Mouse (Mus musculus): ENCODE data around the gene Wdtc1. TPM values are rescaled to one million over a fixed set of nuclear protein-coding genes. Genes with fewer than 3 reads are reported as not detected.
A peak's percentile ranks its signal among the peaks of the same experiment; 100 is the strongest.

Wdtc1 gene
- polyA plus RNA-seq, 1 experiment from 2014 or later = 11.9 TPM

GRCm38 (mm10) chr4:133297360-133297759 is 55.9 kb downstream of the Wdtc1 start:
- Histone ChIP-seq H3K27me3 (replicated peaks) (0 out of 2 replicates have a peak, but pooled peaks cover 5% of the 10 kb centered on the region), H3K36me3 (peaks cover 64% of the 10 kb centered on the region), H3K4me1 (peaks cover 45% of the 10 kb centered on the region), H3K9me3 (no peaks in the 10 kb centered on the region), H3K4me2 (no peak overlapping the region), H3K9ac (peak overlapping the region; percentile 61), H3K4me3 (no peak overlapping the region), H3K27ac (replicated peaks) (no peak overlapping the region)
- 58% methylated on average over 10 of the region's 10 CpGs for whole genome bisulfite sequencing
- ATAC-seq (ENCODE audit: extremely low read depth, insufficient number of reproducible peaks, low FRiP score, low TSS enrichment) = no peak

- no peak overlapping the region for H3K27ac ChIP-seq (replicated peaks)
- no peak for ATAC-seq (ENCODE audit: extremely low read depth, insufficient number of reproducible peaks, low FRiP score, low TSS enrichment)
- WGBS = 44% methylated on average over 11 of the region's 11 CpGs
Observed at GRCm38 (mm10) chr4:133294084-133294483, 59.2 kb downstream of the Wdtc1 start.

GRCm38 (mm10) chr4:133292901-133293843 is 60.1 kb downstream of the Wdtc1 start:
- H3K27me3 ChIP-seq (replicated peaks) = 0 out of 2 replicates have a peak, but pooled peaks cover 5% of the 10 kb centered on the region
- H3K27ac ChIP-seq (replicated peaks) = no peak overlapping the region
- WGBS = 35% methylated on average over 24 of the region's 24 CpGs
- no peaks in the 10 kb centered on the region for H3K9me3 ChIP-seq
- no peak for ATAC-seq (ENCODE audit: extremely low read depth, insufficient number of reproducible peaks, low FRiP score, low TSS enrichment)
- H3K4me3 ChIP-seq = no peak overlapping the region
- H3K9ac ChIP-seq = peak overlapping the region; percentile 48
- no peak overlapping the region for H3K4me2 ChIP-seq
- H3K4me1 ChIP-seq = peaks cover 32% of the 10 kb centered on the region
- peaks cover 45% of the 10 kb centered on the region for H3K36me3 ChIP-seq

More at GRCm38 (mm10) chr4:133294084-133294483, 59.2 kb downstream of the Wdtc1 start:
- H3K27me3 ChIP-seq (replicated peaks) = 0 out of 2 replicates have a peak, but pooled peaks cover 5% of the 10 kb centered on the region
- H3K4me3 ChIP-seq = no peak overlapping the region
- peaks cover 46% of the 10 kb centered on the region for H3K36me3 ChIP-seq
- H3K4me2 ChIP-seq = no peak overlapping the region
- H3K9ac ChIP-seq = no peak overlapping the region
- H3K4me1 ChIP-seq = peaks cover 41% of the 10 kb centered on the region
- no peaks in the 10 kb centered on the region for H3K9me3 ChIP-seq

- Histone ChIP-seq H3K27ac (replicated peaks) (no peak overlapping the region), H3K9me3 (no peaks in the 10 kb centered on the region), H3K4me2 (no peak overlapping the region), H3K4me1 (peaks cover 25% of the 10 kb centered on the region), H3K4me3 (no peak overlapping the region), H3K36me3 (peaks cover 44% of the 10 kb centered on the region), H3K27me3 (replicated peaks) (0 out of 2 replicates have a peak, but pooled peaks cover 5% of the 10 kb centered on the region), H3K9ac (no peak overlapping the region)
- whole genome bisulfite sequencing = 83% methylated on average over 4 of the region's 4 CpGs
- ATAC-seq (ENCODE audit: extremely low read depth, insufficient number of reproducible peaks, low FRiP score, low TSS enrichment) = no peak
Observed at GRCm38 (mm10) chr4:133292405-133292804, 60.9 kb downstream of the Wdtc1 start.

- peaks cover 22% of the 10 kb centered on the region for H3K4me1 ChIP-seq
- H3K9me3 ChIP-seq = no peaks in the 10 kb centered on the region
- no peak overlapping the region for H3K9ac ChIP-seq
- H3K27ac ChIP-seq (replicated peaks) = no peak overlapping the region
- H3K4me2 ChIP-seq = no peak overlapping the region
- ATAC-seq (ENCODE audit: extremely low read depth, insufficient number of reproducible peaks, low FRiP score, low TSS enrichment) = no peak
- 92% methylated on average over 1 of the region's 1 CpGs for WGBS
- no peak overlapping the region for H3K4me3 ChIP-seq
- H3K36me3 ChIP-seq = peaks cover 34% of the 10 kb centered on the region
- H3K27me3 ChIP-seq (replicated peaks) = 0 out of 2 replicates have a peak, but pooled peaks cover 5% of the 10 kb centered on the region
Observed at GRCm38 (mm10) chr4:133291255-133291654, 62.0 kb downstream of the Wdtc1 start.

- WGBS = 67% methylated on average over 4 of the region's 4 CpGs
- no peak overlapping the region; the same call in 1 of the 2 replicates for H3K4me2 ChIP-seq
- ATAC-seq (ENCODE audit: extremely low read depth, insufficient number of reproducible peaks, low FRiP score, low TSS enrichment) = no peak
Observed at GRCm38 (mm10) chr4:133286476-133287077, 66.7 kb downstream of the Wdtc1 start.

GRCm38 (mm10) chr4:133285950-133286349 is 67.3 kb downstream of the Wdtc1 start:
- ATAC-seq (ENCODE audit: extremely low read depth, insufficient number of reproducible peaks, low FRiP score, low TSS enrichment) = peak; percentile 67; the same call in 1 of the 2 replicates
- H3K36me3 ChIP-seq = no peaks in the 10 kb centered on the region
- 0 out of 2 replicates have a peak overlapping the region, but pooled peaks have one; percentile 16 for H3K27ac ChIP-seq (replicated peaks)
- H3K9ac ChIP-seq = no peak overlapping the region
- H3K9me3 ChIP-seq = no peaks in the 10 kb centered on the region
- H3K4me1 ChIP-seq = peaks cover 41% of the 10 kb centered on the region
- WGBS = 20% methylated on average over 5 of the region's 5 CpGs
- peak overlapping the region; percentile 8; the same call in 1 of the 2 replicates for H3K4me2 ChIP-seq
- H3K4me3 ChIP-seq = no peak overlapping the region
- no peaks in the 10 kb centered on the region for H3K27me3 ChIP-seq (replicated peaks)

More at GRCm38 (mm10) chr4:133286476-133287077, 66.7 kb downstream of the Wdtc1 start:
- H3K27me3 ChIP-seq (replicated peaks) = no peaks in the 10 kb centered on the region
- H3K9me3 ChIP-seq = no peaks in the 10 kb centered on the region
- 0 out of 2 replicates have a peak, but pooled peaks cover 2% of the 10 kb centered on the region for H3K36me3 ChIP-seq
- no peak overlapping the region for H3K4me3 ChIP-seq
- H3K27ac ChIP-seq (replicated peaks) = peak overlapping the region; percentile 16; the same call in 1 of the 2 replicates
- H3K9ac ChIP-seq = no peak overlapping the region
- H3K4me1 ChIP-seq = peaks cover 34% of the 10 kb centered on the region

GRCm38 (mm10) chr4:133285299-133285698 is 68.0 kb downstream of the Wdtc1 start:
- H3K27me3 ChIP-seq (replicated peaks) = no peaks in the 10 kb centered on the region
- H3K4me3 ChIP-seq = no peak overlapping the region
- 0 out of 2 replicates have a peak overlapping the region, but pooled peaks have one; percentile 36 for H3K27ac ChIP-seq (replicated peaks)
- 55% methylated on average over 3 of the region's 3 CpGs for WGBS
- H3K9me3 ChIP-seq = no peaks in the 10 kb centered on the region
- no peaks in the 10 kb centered on the region for H3K36me3 ChIP-seq
- ATAC-seq (ENCODE audit: extremely low read depth, insufficient number of reproducible peaks, low FRiP score, low TSS enrichment) = no peak
- peak overlapping the region; percentile 8; the same call in 1 of the 2 replicates for H3K4me2 ChIP-seq
- H3K9ac ChIP-seq = no peak overlapping the region
- H3K4me1 ChIP-seq = peaks cover 43% of the 10 kb centered on the region

GRCm38 (mm10) chr4:133282656-133283055 is 70.6 kb downstream of the Wdtc1 start:
- WGBS = 15% methylated on average over 4 of the region's 4 CpGs
- H3K4me3 ChIP-seq = no peak overlapping the region
- peak overlapping the region; percentile 45; the same call in 1 of the 2 replicates for H3K9ac ChIP-seq

GRCm38 (mm10) chr4:133281951-133282481 is 71.3 kb downstream of the Wdtc1 start:
- peak overlapping the region; percentile 18 for H3K4me2 ChIP-seq
- H3K27me3 ChIP-seq (replicated peaks) = no peaks in the 10 kb centered on the region
- H3K4me3 ChIP-seq = no peak overlapping the region
- H3K36me3 ChIP-seq = no peaks in the 10 kb centered on the region
- H3K4me1 ChIP-seq = peaks cover 49% of the 10 kb centered on the region
- H3K9me3 ChIP-seq = no peaks in the 10 kb centered on the region
- no peak for ATAC-seq (ENCODE audit: extremely low read depth, insufficient number of reproducible peaks, low FRiP score, low TSS enrichment)
- H3K9ac ChIP-seq = peak overlapping the region; percentile 45
- H3K27ac ChIP-seq (replicated peaks) = peak overlapping the region; percentile 71
- 24% methylated on average over 5 of the region's 5 CpGs for WGBS

More at GRCm38 (mm10) chr4:133282656-133283055, 70.6 kb downstream of the Wdtc1 start:
- H3K4me2 ChIP-seq = peak overlapping the region; percentile 18; the same call in 1 of the 2 replicates
- H3K36me3 ChIP-seq = no peaks in the 10 kb centered on the region
- H3K9me3 ChIP-seq = no peaks in the 10 kb centered on the region
- H3K4me1 ChIP-seq = peaks cover 49% of the 10 kb centered on the region
- ATAC-seq (ENCODE audit: extremely low read depth, insufficient number of reproducible peaks, low FRiP score, low TSS enrichment) = no peak
- H3K27me3 ChIP-seq (replicated peaks) = no peaks in the 10 kb centered on the region
- H3K27ac ChIP-seq (replicated peaks) = peak overlapping the region; percentile 71

GRCm38 (mm10) chr4:133281513-133281912 is 71.8 kb downstream of the Wdtc1 start:
- Histone ChIP-seq H3K4me1 (peaks cover 52% of the 10 kb centered on the region), H3K4me3 (no peak overlapping the region), H3K4me2 (peak overlapping the region; percentile 18), H3K9me3 (no peaks in the 10 kb centered on the region), H3K9ac (peak overlapping the region; percentile 45; the same call in 1 of the 2 replicates), H3K27ac (replicated peaks) (peak overlapping the region; percentile 71), H3K27me3 (replicated peaks) (no peaks in the 10 kb centered on the region), H3K36me3 (no peaks in the 10 kb centered on the region)
- WGBS = 19% methylated on average over 7 of the region's 7 CpGs
- ATAC-seq (ENCODE audit: extremely low read depth, insufficient number of reproducible peaks, low FRiP score, low TSS enrichment) = no peak
